Mouse (Mus musculus) CH12.LX (cell line): ENCODE measurements at regions not wholly inside any gene's neighbourhood (a gene's known extent, or its start where the extent isn't known, plus 50 kb on each side); places are given as distances from the start of the nearest gene placed in this dataset.

Source experiments
- DNase-seq: peaks from one replicate; pipeline ENCODE4 v3.0.0-alpha.2; 2013; ENCODE audit errors: extremely low read depth
- H3K27ac ChIP-seq: 2 replicates; pipeline ENCODE4 v1.5.1; 2012; ENCODE audit warnings: low read depth, mild to moderate bottlenecking, control low read depth, moderate library complexity; ENCODE audit not compliant: insufficient read depth
- H3K27me3 ChIP-seq: replicated peaks from 2 replicates; pipeline ENCODE3; 2012; ENCODE audit warnings: inconsistent platforms
- H3K36me3 ChIP-seq, 2 experiments: replicated peaks in 1 of 2; 2 replicates each; pipeline versions ENCODE3 to v1.6.1; 2012; ENCODE audit warnings: inconsistent platforms in 1 of 2, low read length in 1 of 2, mild to moderate bottlenecking in 1 of 2, mixed read lengths in 1 of 2, moderate library complexity in 1 of 2; ENCODE audit not compliant: control insufficient read depth in 1 of 2, insufficient read depth in 1 of 2
- H3K4me1 ChIP-seq, 2 experiments: 2 replicates each; pipeline ENCODE4 v1.6.1; 2012; ENCODE audit warnings: inconsistent platforms in 1 of 2, moderate library complexity in 1 of 2; ENCODE audit not compliant: insufficient read depth in 2 of 2, control insufficient read depth in 1 of 2
- H3K4me2 ChIP-seq: 2 replicates; pipeline ENCODE4 v1.6.1; 2012; ENCODE audit warnings: low read depth, mild to moderate bottlenecking, control low read depth; ENCODE audit not compliant: poor library complexity, insufficient read depth, severe bottlenecking
- H3K4me3 ChIP-seq, 3 experiments: fragments of 150-350 bp in 1 of 3; sonication (generic) in 1 of 3; replicated peaks in 1 of 3; 2 replicates each; pipeline versions ENCODE3 to v1.5.1; 2011 to 2012; ENCODE audit warnings: low read depth in 2 of 3, low read length in 2 of 3, mild to moderate bottlenecking in 2 of 3, moderate library complexity in 2 of 3, control low read depth in 1 of 3, improper control_type of control experiment in 1 of 3, inconsistent platforms in 1 of 3, mixed read lengths in 1 of 3; ENCODE audit not compliant: poor library complexity in 1 of 3
- H3K79me2 ChIP-seq: replicated peaks from 2 replicates; pipeline ENCODE4 v1.6.1; 2012; ENCODE audit warnings: mild to moderate bottlenecking, moderate library complexity; ENCODE audit not compliant: control insufficient read depth, poor library complexity, insufficient read depth, severe bottlenecking; ENCODE audit errors: extremely low read depth
- H3K9ac ChIP-seq: 2 replicates; pipeline ENCODE4 v1.6.1; 2012; ENCODE audit warnings: low read depth, mild to moderate bottlenecking, control low read depth, moderate library complexity; ENCODE audit not compliant: insufficient read depth
- H3K9me3 ChIP-seq: replicated peaks from 2 replicates; pipeline ENCODE3; 2012; ENCODE audit warnings: low read length, inconsistent platforms, mixed read lengths
- BHLHE40 ChIP-seq: IDR thresholded peaks from 2 replicates; pipeline ENCODE4 v1.6.1; 2011; ENCODE audit warnings: mild to moderate bottlenecking, low read depth, low read length, improper control_type of control experiment
- CHD2 ChIP-seq: IDR thresholded peaks from 2 replicates; pipeline ENCODE4 v1.6.1; 2011; ENCODE audit warnings: low read length, improper control_type of control experiment
- CTCF ChIP-seq, 2 experiments: IDR thresholded peaks in 1 of 2; conservative IDR thresholded peaks in 1 of 2; 2 replicates each; pipeline ENCODE4 v1.5.1; 2011 to 2012; ENCODE audit warnings: low read depth in 2 of 2, low read length in 2 of 2, improper control_type of control experiment in 1 of 2, inconsistent platforms in 1 of 2, mild to moderate bottlenecking in 1 of 2, moderate library complexity in 1 of 2
- E2F4 ChIP-seq: IDR thresholded peaks from 2 replicates; pipeline ENCODE4 v1.6.1; 2011; ENCODE audit warnings: low read depth, low read length, improper control_type of control experiment; ENCODE audit not compliant: insufficient replicate concordance
- EP300 ChIP-seq: IDR thresholded peaks from 2 replicates; pipeline ENCODE4 v1.6.1; 2011; ENCODE audit warnings: low read length, improper control_type of control experiment
- ETS1 ChIP-seq: conservative IDR thresholded peaks from 2 replicates; pipeline ENCODE4 v1.6.1; 2012; ENCODE audit warnings: low read depth, mild to moderate bottlenecking, inconsistent platforms, low read length, improper control_type of control experiment, moderate library complexity
- HCFC1 ChIP-seq: IDR thresholded peaks from 2 replicates; pipeline ENCODE4 v1.6.1; 2012; ENCODE audit warnings: low read depth, mild to moderate bottlenecking, inconsistent platforms, low read length, improper control_type of control experiment
- JUN ChIP-seq: IDR thresholded peaks from 2 replicates; pipeline ENCODE4 v1.6.1; 2011; ENCODE audit warnings: low read depth, mild to moderate bottlenecking, low read length, improper control_type of control experiment, moderate library complexity; ENCODE audit not compliant: insufficient read depth
- MAX ChIP-seq: IDR thresholded peaks from 2 replicates; pipeline ENCODE4 v1.6.1; 2011; ENCODE audit warnings: low read length, improper control_type of control experiment
- MAZ ChIP-seq: IDR thresholded peaks from 2 replicates; pipeline ENCODE4 v1.6.1; 2012; ENCODE audit warnings: low read depth, mild to moderate bottlenecking, inconsistent platforms, low read length, improper control_type of control experiment, moderate library complexity
- NELFE ChIP-seq: IDR thresholded peaks from 2 replicates; pipeline ENCODE4 v1.6.1; 2011; ENCODE audit warnings: low read depth, low read length, improper control_type of control experiment
- PAX5 ChIP-seq: IDR thresholded peaks from 2 replicates; pipeline ENCODE4 v1.6.1; 2012; ENCODE audit warnings: low read length, inconsistent platforms, mixed read lengths
- POLR2A ChIP-seq: IDR thresholded peaks from 2 replicates; pipeline ENCODE4 v1.6.1; 2011; ENCODE audit warnings: low read depth, mild to moderate bottlenecking, improper control_type of control experiment, low read length
- POLR2AphosphoS2 ChIP-seq: IDR thresholded peaks from 2 replicates; pipeline ENCODE4 v1.6.1; 2011; ENCODE audit warnings: low read depth, low read length, improper control_type of control experiment
- SIN3A ChIP-seq: IDR thresholded peaks from 2 replicates; pipeline ENCODE4 v1.6.1; 2012; ENCODE audit warnings: low read length, improper control_type of control experiment, inconsistent platforms
- TBP ChIP-seq: conservative IDR thresholded peaks from 2 replicates; pipeline ENCODE4 v1.6.1; 2011; ENCODE audit warnings: low read depth, low read length, improper control_type of control experiment
- TCF12 ChIP-seq: IDR thresholded peaks from 2 replicates; pipeline ENCODE4 v1.6.1; 2014; ENCODE audit warnings: low read depth, mild to moderate bottlenecking, inconsistent platforms, low read length, improper control_type of control experiment
- ZC3H11A ChIP-seq: IDR thresholded peaks from 2 replicates; pipeline ENCODE4 v1.6.1; 2012; ENCODE audit warnings: low read depth, mild to moderate bottlenecking, inconsistent platforms, low read length, improper control_type of control experiment
- ZNF384 ChIP-seq: IDR thresholded peaks from 2 replicates; pipeline ENCODE4 v1.6.1; 2012; ENCODE audit warnings: low read depth, low read length, improper control_type of control experiment, inconsistent platforms
- dilution Hi-C: fragments of 300-500 bp; cut with MboI; formaldehyde crosslinking; loops from 2 replicates; pipeline ENCODE4 v1.14.3; 2020; ENCODE audit warnings: low sequenced_read_pairs; ENCODE audit not compliant: extremely low pct_unique_long_range_greater_than_20kb, extremely low pct_ligation_motif_present
- in situ Hi-C: fragments of 300-500 bp; cut with MboI; formaldehyde crosslinking; loops from 3 replicates; pipeline ENCODE4 v1.14.3; 2019; ENCODE audit warnings: low sequenced_read_pairs, low pct_ligation_motif_present, low pct_unique_long_range_greater_than_20kb, mixed read lengths

DNA sequence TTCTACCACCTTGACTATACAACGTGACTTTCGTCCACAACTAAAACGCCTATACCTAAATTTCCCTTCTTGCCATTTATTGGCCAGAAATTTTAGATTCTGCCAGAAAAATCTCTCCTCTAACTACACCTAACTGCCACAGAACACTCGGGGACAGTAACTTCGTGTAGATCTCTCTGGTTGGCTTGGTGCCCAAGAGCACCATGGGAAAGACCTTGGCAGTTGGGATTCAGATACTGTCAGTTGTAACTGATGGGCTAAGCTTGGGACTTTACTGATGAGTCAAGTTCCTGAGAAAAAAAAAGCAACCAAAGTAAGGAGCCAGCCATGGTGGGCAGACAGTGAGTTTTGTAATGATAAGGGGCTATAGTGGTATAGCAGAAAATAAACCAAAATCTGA lies 176.2 kb downstream of the Sox2 start:
- no peaks in the 10 kb centered on the region for H3K36me3 ChIP-seq
- no peak for TF ChIP-seq BHLHE40
- no peak for TF ChIP-seq HCFC1
- TF ChIP-seq TBP = no peak
- TF ChIP-seq MAX = no peak
- TF ChIP-seq ZC3H11A = no peak
- TF ChIP-seq ETS1 = no peak
- TF ChIP-seq E2F4 = no peak
- no peak for TF ChIP-seq JUN
- TF ChIP-seq POLR2AphosphoS2 = no peak
- TF ChIP-seq SIN3A = no peak
- no peak for TF ChIP-seq EP300
- TF ChIP-seq CTCF (conservative IDR thresholded peaks at IDR 0.05 in 1 of 2, IDR thresholded peaks at IDR 0.05 in 1 of 2; ENCODE audit: low read depth in 2 of 2, low read length in 2 of 2) = no peak
- TF ChIP-seq CHD2 = no peak
- no peak for TF ChIP-seq POLR2A
- no peak for TF ChIP-seq PAX5
- TF ChIP-seq MAZ = no peak
- no peak for TF ChIP-seq TCF12
- in situ Hi-C loops = no loop called here
- H3K9me3 ChIP-seq = peaks cover 52% of the 10 kb centered on the region
- no peaks in the 10 kb centered on the region for H3K4me1 ChIP-seq
- H3K27ac ChIP-seq = no peak overlapping the region
- dilution Hi-C loops = no loop called here
- no peak for DNase-seq
- H3K4me2 ChIP-seq = no peak overlapping the region
- no peaks in the 10 kb centered on the region for H3K79me2 ChIP-seq
- no peak overlapping the region for H3K9ac ChIP-seq
- H3K4me3 ChIP-seq = no peak overlapping the region
- no peaks in the 10 kb centered on the region for H3K27me3 ChIP-seq

DNA sequence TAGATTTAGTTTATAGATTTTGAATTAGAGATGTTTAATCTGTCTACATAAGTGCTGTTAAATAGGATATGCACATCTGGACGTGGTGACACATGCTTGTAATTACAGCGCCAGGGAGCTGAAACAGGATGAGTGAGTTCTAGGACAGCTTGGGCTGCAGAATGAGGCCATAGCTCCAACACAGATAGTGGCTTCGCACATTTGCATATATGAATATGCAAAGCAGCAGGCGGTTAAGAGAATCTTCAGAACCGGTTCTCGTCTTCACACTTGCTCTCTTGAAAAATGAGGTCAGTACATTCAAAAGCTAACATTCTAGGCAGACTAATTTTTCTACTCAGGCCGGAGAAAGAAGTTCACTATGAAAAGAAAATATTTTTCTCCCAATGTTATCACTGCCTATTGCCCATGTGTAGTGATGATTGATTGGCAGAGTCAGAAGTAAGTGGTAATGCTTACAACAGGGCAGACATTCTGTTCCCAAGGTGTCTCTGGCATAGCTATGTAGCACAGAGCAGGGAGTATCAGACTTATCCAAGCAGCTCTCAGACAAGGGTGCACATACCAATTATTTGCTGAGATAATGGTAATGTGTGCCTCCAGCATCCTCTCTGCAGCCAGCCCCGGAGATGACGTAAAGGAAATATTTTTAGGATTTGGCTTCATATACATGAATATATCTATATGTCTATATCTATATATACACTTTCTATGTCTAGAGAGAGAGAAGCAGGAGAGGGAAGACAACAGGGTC lies 178.4 kb downstream of the Sox2 start:
- TF ChIP-seq NELFE (no peak), TBP (no peak), BHLHE40 (no peak), HCFC1 (no peak), ZNF384 (no peak), ETS1 (no peak), CHD2 (no peak), ZC3H11A (no peak)
- H3K4me1 ChIP-seq = no peaks in the 10 kb centered on the region
- H3K79me2 ChIP-seq = no peaks in the 10 kb centered on the region
- dilution Hi-C loops (no loop called here), in situ Hi-C loops (no loop called here)
- no peak overlapping the region for H3K4me3 ChIP-seq
- H3K36me3 ChIP-seq = no peaks in the 10 kb centered on the region
- H3K4me2 ChIP-seq = no peak overlapping the region
- no peak overlapping the region for H3K9ac ChIP-seq
- no peak overlapping the region for H3K27ac ChIP-seq
- peak; percentile 6 for DNase-seq
- no peaks in the 10 kb centered on the region for H3K27me3 ChIP-seq
- H3K9me3 ChIP-seq = peaks cover 56% of the 10 kb centered on the region
